Mouse (Mus musculus) adrenal gland, postnatal 4 days (tissue): ENCODE results near the gene Pdgfra. TPM values are rescaled to one million over a fixed set of nuclear protein-coding genes. Genes with fewer than 3 reads are reported as not detected.

Source experiments
- DNase-seq, 2 experiments: peaks; one replicate each; pipeline ENCODE4 v3.0.0; 2021 to 2022; ENCODE audit warnings: low spot score in 2 of 2, mixed read lengths in 2 of 2
- microRNA-seq: library from miRNA; unstranded; fragments of <30 nt; microRNA quantifications from one replicate; pipeline ENCODE4 v1.2.0, GENCODE M21; 2021
- total RNA-seq, 2 experiments: library from RNA; stranded (reverse); gene quantifications; 2 replicates each; pipeline ENCODE4 v1.2.3; 2021

Pdgfra gene
- total RNA-seq, 2 experiments from 2014 or later, result 46.8 to 49.6 TPM

DNA sequence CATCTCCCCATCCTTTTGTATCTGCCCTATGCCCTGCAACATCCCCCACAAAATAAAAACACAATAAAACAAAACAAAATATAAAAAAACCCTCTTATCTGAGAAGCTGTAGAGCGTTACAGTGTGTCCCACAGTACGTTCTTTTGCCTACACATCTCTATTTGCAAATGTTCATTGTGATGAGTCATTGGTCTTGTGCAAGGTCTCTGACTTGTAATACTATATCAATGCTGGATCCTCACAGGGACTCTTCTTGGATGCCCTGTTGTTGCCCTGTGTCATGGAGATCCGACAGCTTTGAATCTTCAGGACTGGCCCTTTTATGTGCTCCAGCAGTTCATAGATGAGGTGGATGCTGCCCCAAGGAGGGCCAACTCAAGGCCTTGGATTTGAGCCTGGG is 55.8 kb downstream of the Pdgfra start:
- DNase-seq, result no peak

DNA sequence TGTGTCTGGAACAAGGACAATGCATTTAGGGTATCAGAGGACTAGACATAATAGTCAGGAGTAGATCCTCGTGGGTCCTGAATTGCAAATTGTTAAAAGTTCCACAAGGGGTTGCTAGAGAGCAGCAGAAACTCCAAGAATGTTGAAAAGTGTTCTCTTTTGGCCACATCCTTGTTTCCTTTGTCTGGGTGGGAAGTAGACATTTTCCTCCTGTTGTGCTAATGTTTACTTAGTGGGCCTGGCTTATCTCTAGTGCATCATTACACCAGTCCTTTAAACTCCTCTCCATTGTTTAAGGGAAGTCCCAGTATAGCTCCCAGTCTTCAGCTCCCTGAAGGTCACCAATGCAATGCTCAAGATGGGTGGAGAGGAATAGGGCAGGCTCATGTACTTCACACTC is 57.9 kb downstream of the Pdgfra start:
- no peak for DNase-seq

- DNase-seq, result no peak
These were observed 62.4 kb downstream of the Pdgfra start for GRCm38 (mm10) chr5:75214520-75214919.

GRCm38 (mm10) chr5:75214929-75215328 is 62.8 kb downstream of the Pdgfra start:
- no peak for DNase-seq

- DNase-seq, result no peak
These were observed 63.7 kb downstream of the Pdgfra start for GRCm38 (mm10) chr5:75215678-75216256.

DNA sequence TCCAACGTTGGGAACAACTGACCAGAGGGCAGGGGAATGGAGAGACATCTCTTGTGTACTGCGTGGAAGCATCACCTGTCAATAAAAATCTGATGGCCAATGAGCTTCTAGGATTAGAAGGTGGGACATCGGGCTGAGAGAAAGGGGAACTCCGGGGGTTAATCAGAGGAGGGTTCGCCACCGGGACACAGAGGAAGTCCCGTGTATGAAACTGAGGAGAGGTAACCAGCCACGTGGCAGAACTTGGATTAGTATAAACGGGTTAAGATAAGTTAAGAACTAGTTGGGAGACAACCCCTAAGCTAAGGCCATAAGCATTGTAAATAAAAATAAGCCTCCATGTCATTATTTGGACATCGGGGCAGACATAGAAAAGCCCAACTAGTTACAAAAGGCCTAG is 69.5 kb downstream of the Pdgfra start:
- DNase-seq, result no peak

GRCm38 (mm10) chr5:75222491-75223265 is 70.6 kb downstream of the Pdgfra start:
- DNase-seq, result no peak

GRCm38 (mm10) chr5:75238363-75238762 is 86.3 kb downstream of the Pdgfra start:
- DNase-seq, result no peak

GRCm38 (mm10) chr5:75238928-75239777 is 87.1 kb downstream of the Pdgfra start:
- DNase-seq, result no peak

DNA sequence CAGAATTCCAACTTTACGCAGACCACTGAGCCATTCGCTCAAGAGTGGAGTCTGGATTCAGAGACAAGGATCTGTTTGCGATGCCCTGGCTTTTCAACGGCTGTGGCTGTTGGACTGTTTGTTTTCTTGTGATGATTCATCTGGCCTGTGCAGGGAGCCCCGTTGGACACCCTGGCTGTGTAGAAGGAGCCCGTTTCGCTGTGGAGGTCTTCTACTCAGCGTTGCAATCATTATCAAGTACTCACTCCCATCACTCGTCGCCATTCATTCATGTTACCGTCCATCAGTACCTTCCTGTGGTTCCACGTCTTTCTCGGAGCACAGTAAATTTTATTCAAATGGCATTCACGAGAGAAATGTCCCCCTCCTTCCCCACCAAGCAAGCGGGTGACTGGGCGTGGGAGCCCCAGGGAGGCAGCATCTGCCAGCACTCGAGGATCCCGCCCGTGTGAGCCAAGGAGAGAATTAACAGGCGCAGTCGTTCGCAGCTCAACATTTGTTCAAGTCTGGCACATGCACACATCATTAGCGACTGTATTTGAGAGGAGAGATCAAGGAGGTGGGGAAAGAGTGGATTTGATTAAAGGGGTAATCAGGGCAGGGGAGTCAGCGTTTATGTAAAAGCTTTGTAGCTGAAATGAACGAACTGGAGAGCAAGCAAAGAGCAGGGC is 95.1 kb downstream of the Pdgfra start:
- DNase-seq, result no peak

Small RNAs within 50 kb of the gene (microRNA-seq; reads per million reads assigned to microRNA genes)
- gene Mir7025, result 0.79 reads per million

Other genes with a start within 250 kb of the Pdgfra start
- 10 to 100 TPM; 39.4 to 49.4 TPM for gene Chic2, start 107.5 kb upstream of the Pdgfra start, total RNA-seq
- not detected for gene Gsx2, start 76.7 kb upstream of the Pdgfra start, total RNA-seq